Mouse (Mus musculus) leukemia stem cell, adult 10-12 weeks (primary cell): ENCODE data around the gene Eif2b2. TPM values are rescaled to one million over a fixed set of nuclear protein-coding genes. Genes with fewer than 3 reads are reported as not detected.

Source experiments
- polyA plus RNA-seq: library from polyadenylated mRNA; stranded (reverse); fragments of >175 nt; gene quantifications from 2 replicates; pipeline ENCODE4 v1.2.3, GENCODE M21; 2012; ENCODE audit warnings: low replicate concordance

Gene Eif2b2
- polyA plus RNA-seq: 86.6 and 239 TPM in 2 replicates

GRCm38 (mm10) chr12:85219236-85219904, at the start of gene Eif2b2:
Gene Eif2b2, plus strand, starts transcription at chr12:85219481.

GRCm38 (mm10) chr12:85177740-85178239, 41.5 kb upstream of the Eif2b2 start, which contains the start of gene Pgf:
Gene Pgf, minus strand, starts transcription at chr12:85177790.

GRCm38 (mm10) chr12:85270319-85270718, 51.0 kb downstream of the Eif2b2 start, which contains the start of gene Mlh3:
Gene Mlh3, minus strand, starts transcription at chr12:85270599.

Other genes with a start within 250 kb of the Eif2b2 start
- 8.2 and 52.1 TPM in 2 replicates for gene Fcf1, start 248.6 kb upstream of the Eif2b2 start, polyA plus RNA-seq
- 3.0 and 13.0 TPM in 2 replicates for gene Arel1, start 248.6 kb upstream of the Eif2b2 start, polyA plus RNA-seq
- 30.9 and 74.8 TPM in 2 replicates for gene Ylpm1, start 223.2 kb upstream of the Eif2b2 start, polyA plus RNA-seq
- 4.8 and 9.4 TPM in 2 replicates for gene Prox2, start 108.7 kb upstream of the Eif2b2 start, polyA plus RNA-seq
- gene Dlst, start 108.6 kb upstream of the Eif2b2 start, polyA plus RNA-seq: 1,237 and 1,461 TPM in 2 replicates
- 0.09 and 0.44 TPM in 2 replicates for gene Rps6kl1, start 68.2 kb upstream of the Eif2b2 start, polyA plus RNA-seq
- not detected in 2 replicates for gene Pgf, start 41.7 kb upstream of the Eif2b2 start, polyA plus RNA-seq
- 2.5 and 3.7 TPM in 2 replicates for gene Mlh3, start 51.1 kb downstream of the Eif2b2 start, polyA plus RNA-seq
- 15.3 and 25.8 TPM in 2 replicates for gene Acyp1, start 69.0 kb downstream of the Eif2b2 start, polyA plus RNA-seq
- 0.19 TPM in 1 of 2 replicates, not detected in the other for gene Zc2hc1c, start 69.1 kb downstream of the Eif2b2 start, polyA plus RNA-seq
- gene Nek9, start 119.9 kb downstream of the Eif2b2 start, polyA plus RNA-seq: 9.1 and 9.9 TPM in 2 replicates
- 125 and 220 TPM in 2 replicates for gene Tmed10, start 155.4 kb downstream of the Eif2b2 start, polyA plus RNA-seq